Mouse (Mus musculus) hindbrain, embryonic 15.5 days (tissue): Measurements from ENCODE around the gene Il2ra. TPM values are rescaled to one million over a fixed set of nuclear protein-coding genes. Genes with fewer than 3 reads are reported as not detected.
"Not testable (repeated sequence)": the region's sequence is repeated elsewhere in the genome, so short reads cannot be mapped to it uniquely, and the experiment has no call there.

Experiments
- ATAC-seq: fragments of 200-750 bp; cut with Nextera tagmentation; 2 replicates; pipeline ENCODE4 v1.8.0; 2017; ENCODE audit warnings: low read depth, moderate number of reproducible peaks, moderate TSS enrichment; ENCODE audit not compliant: low FRiP score
- H3K27ac ChIP-seq: fragments of 300-500 bp; sonication (generic); replicated peaks from 2 replicates; pipeline ENCODE4 v1.5.1; 2015; ENCODE audit warnings: mild to moderate bottlenecking, inconsistent platforms
- H3K27me3 ChIP-seq: fragments of 300-500 bp; sonication (generic); 2 replicates; pipeline ENCODE4 v1.6.1; 2015; ENCODE audit warnings: control low read depth, inconsistent platforms
- H3K36me3 ChIP-seq: fragments of 300-500 bp; sonication (generic); 2 replicates; pipeline ENCODE4 v1.6.1; 2015; ENCODE audit warnings: control low read depth, inconsistent platforms
- H3K4me1 ChIP-seq: fragments of 300-500 bp; sonication (generic); replicated peaks from 2 replicates; pipeline ENCODE4 v1.6.1; 2015; ENCODE audit warnings: control low read depth, inconsistent platforms
- H3K4me2 ChIP-seq: fragments of 300-500 bp; sonication (generic); 2 replicates; pipeline ENCODE4 v1.6.1; 2015; ENCODE audit warnings: moderate library complexity, mild to moderate bottlenecking, inconsistent platforms
- H3K4me3 ChIP-seq: fragments of 300-500 bp; sonication (generic); 2 replicates; pipeline ENCODE4 v1.5.1; 2015; ENCODE audit warnings: mild to moderate bottlenecking, inconsistent platforms
- H3K9ac ChIP-seq: fragments of 300-500 bp; sonication (generic); 2 replicates; pipeline ENCODE4 v1.6.1; 2015; ENCODE audit warnings: inconsistent platforms
- H3K9me3 ChIP-seq: fragments of 300-500 bp; sonication (generic); 2 replicates; pipeline ENCODE4 v1.6.1; 2016; ENCODE audit warnings: control low read depth, inconsistent platforms
- WGBS: fragments of 180-500 bp; shearing (Covaris S2); methylation state at CpG from one replicate; pipeline ENCODE4 v1.1.7; 2015; 5-methylcytosine and 5-hydroxymethylcytosine counted together
- polyA plus RNA-seq: library from polyadenylated mRNA; unstranded; fragments of >200 nt; fragmentation: Nextera tagmentation; extraction: Ambion mirVana; gene quantifications from 2 replicates; pipeline ENCODE4 v1.2.1, GENCODE M21; 2015

Il2ra gene
- 0.05 and 0.08 TPM in 2 replicates for polyA plus RNA-seq

- Histone ChIP-seq H3K4me3 (no peak within 1 kb of the TSS), H3K9me3 (no peaks in the 10 kb centered on the region), H3K36me3 (no peaks in the 10 kb centered on the region), H3K27me3 (no peaks in the 10 kb centered on the region), H3K27ac (no peak within 1 kb of the TSS), H3K9ac (no peak within 1 kb of the TSS), H3K4me2 (no peak within 1 kb of the TSS), H3K4me1 (no peaks in the 10 kb centered on the region)
- WGBS, result 88% methylated on average over 3 of the region's 3 CpGs
- no peak for ATAC-seq
Observed at GRCm38 (mm10) chr2:11642451-11642941, at the start of gene Il2ra. Il2ra (plus strand) TSS chr2:11642807.

- Histone ChIP-seq H3K4me1 (peaks cover 6% of the 10 kb centered on the region), H3K4me2 (no peak overlapping the region), H3K9ac (no peak overlapping the region), H3K27me3 (no peaks in the 10 kb centered on the region), H3K36me3 (peaks cover 73% of the 10 kb centered on the region), H3K27ac (no peak overlapping the region), H3K4me3 (no peak overlapping the region), H3K9me3 (no peaks in the 10 kb centered on the region)
- no peak for ATAC-seq
- 88% methylated on average over 2 of the region's 2 CpGs for WGBS
Observed at GRCm38 (mm10) chr2:11596690-11597089, 45.9 kb upstream of the Il2ra start.

- Histone ChIP-seq H3K4me2 (no peak overlapping the region), H3K36me3 (peaks cover 61% of the 10 kb centered on the region), H3K27ac (no peak overlapping the region), H3K4me3 (no peak overlapping the region), H3K9me3 (no peaks in the 10 kb centered on the region), H3K27me3 (no peaks in the 10 kb centered on the region), H3K4me1 (peaks cover 13% of the 10 kb centered on the region), H3K9ac (no peak overlapping the region)
- no peak for ATAC-seq
- WGBS, result 98% methylated on average over 7 of the region's 7 CpGs
Observed at GRCm38 (mm10) chr2:11597906-11598305, 44.7 kb upstream of the Il2ra start.

- H3K9me3 ChIP-seq, result no peaks in the 10 kb centered on the region
- no peaks in the 10 kb centered on the region for H3K27me3 ChIP-seq
- H3K4me1 ChIP-seq, result peaks cover 13% of the 10 kb centered on the region
- H3K27ac ChIP-seq, result no peak overlapping the region
- ATAC-seq, result no peak
- WGBS, result 84% methylated on average over 6 of the region's 6 CpGs
- H3K36me3 ChIP-seq, result peaks cover 30% of the 10 kb centered on the region
- H3K4me3 ChIP-seq, result peak overlapping the region; percentile 93
- peak overlapping the region; percentile 84 for H3K4me2 ChIP-seq
- peak overlapping the region; percentile 98 for H3K9ac ChIP-seq
Observed at GRCm38 (mm10) chr2:11601795-11602194, 40.8 kb upstream of the Il2ra start.

- H3K27ac ChIP-seq, result peak overlapping the region; percentile 76
- peaks cover 13% of the 10 kb centered on the region for H3K4me1 ChIP-seq
- peak overlapping the region; percentile 84 for H3K4me2 ChIP-seq
- H3K4me3 ChIP-seq, result peak overlapping the region; percentile 93
- peak; percentile 100 for ATAC-seq
- no peaks in the 10 kb centered on the region for H3K9me3 ChIP-seq
- H3K9ac ChIP-seq, result peak overlapping the region; percentile 98
- WGBS, result under 1% methylated on average over 53 of the region's 78 CpGs
- no peaks in the 10 kb centered on the region for H3K27me3 ChIP-seq
- peaks cover 20% of the 10 kb centered on the region for H3K36me3 ChIP-seq
Observed at GRCm38 (mm10) chr2:11602506-11603489, 39.8 kb upstream of the Il2ra start.

- Histone ChIP-seq H3K27me3 (no peaks in the 10 kb centered on the region), H3K4me2 (peak within 1 kb of the TSS; percentile 84), H3K9ac (peak within 1 kb of the TSS; percentile 98), H3K36me3 (peaks cover 14% of the 10 kb centered on the region), H3K27ac (peak within 1 kb of the TSS; percentile 76), H3K4me1 (peaks cover 13% of the 10 kb centered on the region), H3K4me3 (peak within 1 kb of the TSS; percentile 93), H3K9me3 (no peaks in the 10 kb centered on the region)
- ATAC-seq, result no peak
- 89% methylated on average over 5 of the region's 5 CpGs for WGBS
Observed at GRCm38 (mm10) chr2:11604053-11604452, 38.6 kb upstream of the Il2ra start, which contains the start of gene Rbm17. Rbm17 (minus strand) TSS chr2:11604153.

GRCm38 (mm10) chr2:11604911-11605310, 37.7 kb upstream of the Il2ra start:
- Histone ChIP-seq H3K36me3 (peaks cover 8% of the 10 kb centered on the region), H3K9ac (no peak overlapping the region), H3K27me3 (no peaks in the 10 kb centered on the region), H3K4me1 (peaks cover 13% of the 10 kb centered on the region), H3K4me2 (no peak overlapping the region), H3K27ac (no peak overlapping the region), H3K9me3 (no peaks in the 10 kb centered on the region), H3K4me3 (no peak overlapping the region)
- no peak for ATAC-seq

GRCm38 (mm10) chr2:11606718-11607117, 35.9 kb upstream of the Il2ra start:
- not testable (repeated sequence) for H3K9me3 ChIP-seq, ATAC-seq, H3K27ac ChIP-seq, H3K36me3 ChIP-seq, H3K27me3 ChIP-seq, H3K9ac ChIP-seq, H3K4me3 ChIP-seq, H3K4me2 ChIP-seq, H3K4me1 ChIP-seq
- 86% methylated on average over 4 of the region's 4 CpGs for WGBS

GRCm38 (mm10) chr2:11612939-11613338, 29.7 kb upstream of the Il2ra start:
- not testable (repeated sequence) for H3K4me2 ChIP-seq, H3K27me3 ChIP-seq, H3K36me3 ChIP-seq, H3K27ac ChIP-seq, H3K9ac ChIP-seq, H3K9me3 ChIP-seq, H3K4me1 ChIP-seq, ATAC-seq, H3K4me3 ChIP-seq
- 85% methylated on average over 6 of the region's 6 CpGs for WGBS

- no peak overlapping the region for H3K27ac ChIP-seq
- no peak overlapping the region for H3K4me3 ChIP-seq
- 93% methylated on average over 9 of the region's 9 CpGs for WGBS
- H3K27me3 ChIP-seq, result no peaks in the 10 kb centered on the region
- H3K36me3 ChIP-seq, result no peaks in the 10 kb centered on the region
- ATAC-seq, result no peak
- H3K9ac ChIP-seq, result no peak overlapping the region
- H3K4me1 ChIP-seq, result no peaks in the 10 kb centered on the region
- 0 out of 2 replicates have a peak, but pooled peaks cover 2% of the 10 kb centered on the region for H3K9me3 ChIP-seq
- H3K4me2 ChIP-seq, result no peak overlapping the region
Observed at GRCm38 (mm10) chr2:11616846-11617245, 25.8 kb upstream of the Il2ra start.

GRCm38 (mm10) chr2:11619598-11619997, 23.0 kb upstream of the Il2ra start:
- Histone ChIP-seq H3K4me1 (no peaks in the 10 kb centered on the region), H3K9ac (no peak overlapping the region), H3K27me3 (no peaks in the 10 kb centered on the region), H3K27ac (no peak overlapping the region), H3K4me3 (no peak overlapping the region), H3K36me3 (no peaks in the 10 kb centered on the region), H3K9me3 (0 out of 2 replicates have a peak, but pooled peaks cover 2% of the 10 kb centered on the region), H3K4me2 (no peak overlapping the region)
- no peak for ATAC-seq
- WGBS, result 86% methylated on average over 2 of the region's 2 CpGs

GRCm38 (mm10) chr2:11623173-11623572, 19.4 kb upstream of the Il2ra start:
- no peaks in the 10 kb centered on the region for H3K36me3 ChIP-seq
- 88% methylated on average over 8 of the region's 8 CpGs for WGBS
- H3K4me1 ChIP-seq, result no peaks in the 10 kb centered on the region
- no peak overlapping the region for H3K27ac ChIP-seq
- no peak for ATAC-seq
- no peak overlapping the region for H3K4me3 ChIP-seq
- H3K9ac ChIP-seq, result no peak overlapping the region
- H3K4me2 ChIP-seq, result no peak overlapping the region
- no peaks in the 10 kb centered on the region for H3K27me3 ChIP-seq
- H3K9me3 ChIP-seq, result no peaks in the 10 kb centered on the region
